Mouse (Mus musculus): Measurements from ENCODE around the gene Pla2g16. TPM values are rescaled to one million over a fixed set of nuclear protein-coding genes. Genes with fewer than 3 reads are reported as not detected.

Gene Pla2g16
- polyA plus RNA-seq, 1 experiment from 2014 or later = 7.4 TPM

DNA sequence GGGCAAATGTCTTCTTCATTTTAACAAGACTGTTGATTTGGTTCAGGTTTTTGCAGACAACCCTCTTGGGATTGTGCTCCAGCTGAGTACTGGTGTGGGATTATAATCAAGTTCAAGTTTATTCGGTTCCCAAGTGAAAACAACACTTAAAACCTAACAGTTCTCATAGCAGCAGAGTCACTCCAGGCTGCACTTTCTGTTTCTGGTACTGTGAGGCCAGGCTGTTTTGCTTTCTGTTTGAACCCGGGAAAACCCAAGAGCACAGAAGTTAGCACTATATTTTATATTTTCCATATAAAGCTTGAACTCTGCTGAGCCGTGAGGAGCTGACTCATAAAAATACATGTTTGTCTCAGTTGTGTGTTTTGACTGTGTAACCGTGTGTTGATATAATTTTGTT, 1.4 kb downstream of the Pla2g16 start:
- no peak overlapping the region for H3K4me3 ChIP-seq (ENCODE audit: low read length)
- 75% methylated on average over 4 of the region's 4 CpGs for WGBS
- no peaks in the 10 kb centered on the region for H3K36me3 ChIP-seq (ENCODE audit: control insufficient read depth, insufficient read depth, low read length)
- H3K27me3 ChIP-seq (ENCODE audit: control insufficient read depth, insufficient read depth, low read length) = no peaks in the 10 kb centered on the region
- H3K4me1 ChIP-seq (ENCODE audit: control insufficient read depth, insufficient read depth, low read length) = peaks cover 3% of the 10 kb centered on the region; the same call in 1 of the 2 replicates
- no peak overlapping the region for H3K4me2 ChIP-seq (replicated peaks; ENCODE audit: low read depth, low read length)
- ATAC-seq (ENCODE audit: low FRiP score, low TSS enrichment) = no peak
- no peak overlapping the region for H3K9ac ChIP-seq (ENCODE audit: low read depth, low read length)
- no peak overlapping the region for H3K27ac ChIP-seq (ENCODE audit: low read depth, low read length)
- H3K9me3 ChIP-seq (ENCODE audit: control insufficient read depth, low read length) = no peaks in the 10 kb centered on the region

DNA sequence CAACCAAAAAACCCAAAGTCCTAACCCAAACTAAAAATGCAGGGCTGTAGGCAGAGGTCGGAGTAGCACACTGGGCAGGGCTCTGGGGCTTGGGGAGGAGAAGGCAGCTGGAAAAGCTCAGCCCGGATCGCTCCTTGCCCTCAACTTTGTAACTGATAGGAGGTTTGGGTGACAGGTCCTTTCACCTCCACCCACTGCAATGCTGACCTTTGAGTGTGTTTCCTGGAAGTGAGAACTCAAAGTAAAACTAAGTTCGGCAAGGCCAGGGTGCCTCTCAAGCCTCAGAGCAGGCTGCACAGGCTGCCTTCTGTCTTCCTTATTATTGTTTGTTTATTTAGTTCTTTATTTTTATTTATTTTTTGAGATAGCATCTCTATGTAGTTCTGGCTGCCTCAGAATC, 2.7 kb downstream of the Pla2g16 start:
- no peak overlapping the region for H3K4me3 ChIP-seq (ENCODE audit: low read length)
- WGBS = 56% methylated on average over 4 of the region's 4 CpGs
- no peaks in the 10 kb centered on the region for H3K36me3 ChIP-seq (ENCODE audit: control insufficient read depth, insufficient read depth, low read length)
- no peaks in the 10 kb centered on the region for H3K27me3 ChIP-seq (ENCODE audit: control insufficient read depth, insufficient read depth, low read length)
- H3K9ac ChIP-seq (ENCODE audit: low read depth, low read length) = no peak overlapping the region
- peaks cover 3% of the 10 kb centered on the region; the same call in 1 of the 2 replicates for H3K4me1 ChIP-seq (ENCODE audit: control insufficient read depth, insufficient read depth, low read length)
- no peak overlapping the region for H3K4me2 ChIP-seq (replicated peaks; ENCODE audit: low read depth, low read length)
- no peak for ATAC-seq (ENCODE audit: low FRiP score, low TSS enrichment)
- H3K9me3 ChIP-seq (ENCODE audit: control insufficient read depth, low read length) = no peaks in the 10 kb centered on the region
- H3K27ac ChIP-seq (ENCODE audit: low read depth, low read length) = no peak overlapping the region

DNA sequence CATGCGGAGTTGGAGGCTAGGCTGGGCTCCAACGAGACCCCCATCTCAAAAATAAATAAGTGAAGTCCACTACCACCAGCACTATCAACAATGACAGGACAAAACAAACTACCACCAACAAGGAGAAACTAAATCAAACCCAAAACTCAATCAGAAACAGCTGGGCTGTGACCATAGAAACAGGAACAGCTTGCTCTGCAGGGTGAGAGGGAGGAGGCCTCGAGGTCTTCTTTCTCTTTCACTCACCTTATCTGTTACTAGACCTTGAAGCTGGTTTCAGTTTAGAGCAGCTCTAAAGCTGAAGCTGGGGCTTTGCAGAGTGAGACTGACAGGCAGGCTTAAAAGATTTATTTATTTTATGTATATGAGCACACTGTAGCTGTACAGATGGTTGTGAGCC, 4.2 kb downstream of the Pla2g16 start:
- 70% methylated on average over 3 of the region's 3 CpGs for WGBS
- no peak for ATAC-seq (ENCODE audit: low FRiP score, low TSS enrichment)
- Histone ChIP-seq H3K27me3 (ENCODE audit: control insufficient read depth, insufficient read depth, low read length) (no peaks in the 10 kb centered on the region), H3K4me2 (replicated peaks; ENCODE audit: low read depth, low read length) (no peak overlapping the region), H3K27ac (ENCODE audit: low read depth, low read length) (no peak overlapping the region), H3K9ac (ENCODE audit: low read depth, low read length) (no peak overlapping the region), H3K36me3 (ENCODE audit: control insufficient read depth, insufficient read depth, low read length) (no peaks in the 10 kb centered on the region), H3K9me3 (ENCODE audit: control insufficient read depth, low read length) (no peaks in the 10 kb centered on the region), H3K4me1 (ENCODE audit: control insufficient read depth, insufficient read depth, low read length) (peaks cover 3% of the 10 kb centered on the region; the same call in 1 of the 2 replicates), H3K4me3 (ENCODE audit: low read length) (no peak overlapping the region)

DNA sequence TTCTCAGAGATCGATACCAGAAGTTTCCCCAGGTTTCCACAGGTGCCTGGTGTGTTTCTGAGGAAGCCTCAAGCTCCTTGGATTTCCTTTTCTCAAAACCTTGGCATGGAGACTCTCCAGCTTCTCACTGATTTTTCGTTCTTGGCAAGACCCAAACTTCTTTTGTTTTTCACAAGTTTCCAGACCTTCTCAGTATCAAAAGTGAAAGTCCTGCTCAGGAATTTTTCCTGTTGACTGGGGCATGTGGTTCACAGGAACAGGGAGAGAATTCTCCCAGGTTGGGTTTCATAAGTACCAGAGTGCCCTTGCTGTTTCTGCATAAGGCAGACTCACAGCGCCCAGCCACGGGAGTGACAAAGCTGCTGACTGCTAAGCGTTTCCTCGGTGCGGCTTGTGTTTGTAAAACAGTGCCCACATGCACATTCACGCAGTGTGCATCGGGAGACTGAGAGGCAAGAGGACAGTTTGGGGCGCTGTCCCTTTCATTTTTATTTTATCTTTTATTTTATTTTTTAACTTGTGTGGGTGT, 5.4 kb downstream of the Pla2g16 start:
- no peak overlapping the region for H3K9ac ChIP-seq (ENCODE audit: low read depth, low read length)
- no peak overlapping the region for H3K4me3 ChIP-seq (ENCODE audit: low read length)
- 82% methylated on average over 10 of the region's 10 CpGs for WGBS

DNA sequence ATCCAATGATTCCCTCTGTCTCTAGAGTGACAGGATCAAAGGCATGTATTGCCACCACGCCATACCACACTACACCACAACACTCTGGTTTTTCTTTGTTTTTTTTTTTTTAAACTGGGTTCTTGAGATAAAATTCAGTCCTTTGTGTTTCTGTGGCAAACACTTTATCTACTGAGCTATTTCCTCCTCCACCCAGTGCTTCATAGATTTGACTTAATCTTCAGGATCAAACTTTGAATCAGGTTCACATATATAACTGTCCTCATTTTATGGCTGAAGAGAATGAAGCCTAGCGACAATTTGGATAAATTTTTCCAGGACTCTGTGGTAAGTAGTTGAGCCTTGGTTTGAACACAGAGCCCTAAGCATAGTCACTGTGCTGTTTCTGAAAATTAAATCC, 6.4 kb downstream of the Pla2g16 start:
- no peak for ATAC-seq (ENCODE audit: low FRiP score, low TSS enrichment)
- WGBS = 85% methylated on average over 2 of the region's 2 CpGs
- H3K4me1 ChIP-seq (ENCODE audit: control insufficient read depth, insufficient read depth, low read length) = no peaks in the 10 kb centered on the region
- no peaks in the 10 kb centered on the region for H3K27me3 ChIP-seq (ENCODE audit: control insufficient read depth, insufficient read depth, low read length)
- H3K27ac ChIP-seq (ENCODE audit: low read depth, low read length) = no peak overlapping the region
- no peak overlapping the region for H3K9ac ChIP-seq (ENCODE audit: low read depth, low read length)
- H3K36me3 ChIP-seq (ENCODE audit: control insufficient read depth, insufficient read depth, low read length) = no peaks in the 10 kb centered on the region
- no peaks in the 10 kb centered on the region for H3K9me3 ChIP-seq (ENCODE audit: control insufficient read depth, low read length)
- H3K4me2 ChIP-seq (replicated peaks; ENCODE audit: low read depth, low read length) = no peak overlapping the region
- no peak overlapping the region for H3K4me3 ChIP-seq (ENCODE audit: low read length)

More for the DNA sequence above, 5.4 kb downstream of the Pla2g16 start:
- ATAC-seq (ENCODE audit: low FRiP score, low TSS enrichment) = no peak
- Histone ChIP-seq H3K27me3 (ENCODE audit: control insufficient read depth, insufficient read depth, low read length) (no peaks in the 10 kb centered on the region), H3K36me3 (ENCODE audit: control insufficient read depth, insufficient read depth, low read length) (no peaks in the 10 kb centered on the region), H3K4me1 (ENCODE audit: control insufficient read depth, insufficient read depth, low read length) (peaks cover 3% of the 10 kb centered on the region; the same call in 1 of the 2 replicates), H3K9me3 (ENCODE audit: control insufficient read depth, low read length) (no peaks in the 10 kb centered on the region), H3K4me2 (replicated peaks; ENCODE audit: low read depth, low read length) (no peak overlapping the region), H3K27ac (ENCODE audit: low read depth, low read length) (no peak overlapping the region)

DNA sequence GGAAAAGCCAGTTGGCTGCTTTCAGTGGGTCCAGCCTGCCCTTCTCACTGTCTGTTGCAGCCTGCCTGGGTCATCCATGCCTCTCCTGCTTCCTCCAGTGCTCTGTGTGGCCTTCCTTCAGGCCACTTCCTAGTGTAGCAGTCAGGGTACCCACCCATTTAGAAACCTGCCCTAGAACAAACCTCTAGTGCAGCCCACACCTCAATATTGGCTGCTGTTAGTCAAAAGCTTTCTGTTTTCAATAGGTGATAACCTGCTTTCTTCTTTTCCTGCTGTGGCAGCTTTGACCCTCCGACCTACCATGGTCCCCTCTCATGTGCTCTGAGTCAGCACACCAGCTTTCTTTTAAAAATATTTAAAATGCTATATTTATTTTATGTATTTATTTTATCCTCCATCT, 7.2 kb downstream of the Pla2g16 start:
- no peak for ATAC-seq (ENCODE audit: low FRiP score, low TSS enrichment)
- WGBS = 68% methylated on average over 1 of the region's 1 CpGs
- Histone ChIP-seq H3K4me3 (ENCODE audit: low read length) (no peak overlapping the region), H3K27me3 (ENCODE audit: control insufficient read depth, insufficient read depth, low read length) (no peaks in the 10 kb centered on the region), H3K4me1 (ENCODE audit: control insufficient read depth, insufficient read depth, low read length) (no peaks in the 10 kb centered on the region), H3K4me2 (replicated peaks; ENCODE audit: low read depth, low read length) (no peak overlapping the region), H3K9me3 (ENCODE audit: control insufficient read depth, low read length) (no peaks in the 10 kb centered on the region), H3K27ac (ENCODE audit: low read depth, low read length) (no peak overlapping the region), H3K9ac (ENCODE audit: low read depth, low read length) (no peak overlapping the region), H3K36me3 (ENCODE audit: control insufficient read depth, insufficient read depth, low read length) (no peaks in the 10 kb centered on the region)

DNA sequence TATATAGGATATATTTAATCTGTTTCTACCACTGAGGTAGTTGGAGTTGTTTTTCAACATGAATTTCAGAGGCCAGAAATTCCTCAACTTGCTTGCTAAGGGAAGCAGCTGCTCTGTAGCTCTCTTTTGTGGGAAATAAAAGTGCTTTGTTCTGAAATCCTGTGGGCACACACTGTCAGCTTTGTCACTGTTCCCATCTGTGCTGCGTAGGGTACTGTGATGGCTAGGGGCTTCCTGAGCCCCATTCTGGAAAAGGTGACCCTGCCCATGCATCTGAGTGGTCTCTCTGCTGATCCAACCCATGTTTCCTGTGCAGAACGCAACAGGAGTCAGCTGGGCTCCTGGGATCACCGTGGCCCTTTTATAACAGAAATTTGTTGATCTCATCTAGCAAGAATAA, 9.6 kb downstream of the Pla2g16 start:
- Histone ChIP-seq H3K36me3 (ENCODE audit: control insufficient read depth, insufficient read depth, low read length) (no peaks in the 10 kb centered on the region), H3K9ac (ENCODE audit: low read depth, low read length) (no peak overlapping the region), H3K4me1 (ENCODE audit: control insufficient read depth, insufficient read depth, low read length) (no peaks in the 10 kb centered on the region), H3K4me2 (replicated peaks; ENCODE audit: low read depth, low read length) (no peak overlapping the region), H3K9me3 (ENCODE audit: control insufficient read depth, low read length) (no peaks in the 10 kb centered on the region), H3K27me3 (ENCODE audit: control insufficient read depth, insufficient read depth, low read length) (no peaks in the 10 kb centered on the region), H3K4me3 (ENCODE audit: low read length) (no peak overlapping the region), H3K27ac (ENCODE audit: low read depth, low read length) (no peak overlapping the region)
- no peak for ATAC-seq (ENCODE audit: low FRiP score, low TSS enrichment)
- WGBS = 87% methylated on average over 3 of the region's 3 CpGs

DNA sequence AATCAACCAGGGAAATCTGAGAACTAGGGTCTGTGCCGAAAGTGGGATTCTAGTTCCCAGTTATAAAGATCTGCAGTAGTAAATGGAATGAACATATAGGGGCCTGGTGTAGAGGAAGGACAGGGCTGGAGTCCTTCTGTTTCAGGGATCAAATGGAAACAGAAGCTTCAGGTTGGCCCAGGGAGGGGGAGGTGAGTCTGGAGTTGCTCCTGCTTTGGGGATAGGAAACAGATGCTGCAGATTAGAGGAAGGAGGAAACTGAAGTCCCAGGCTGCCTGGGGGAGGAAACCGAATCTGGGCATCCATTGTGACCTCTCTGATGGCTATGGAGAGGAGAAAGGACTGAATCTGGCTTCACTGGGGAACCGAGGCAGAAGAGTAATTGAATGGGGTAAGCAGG, 11.1 kb downstream of the Pla2g16 start:
- H3K4me3 ChIP-seq (ENCODE audit: low read length) = no peak overlapping the region
- whole genome bisulfite sequencing = 13% methylated on average over 3 of the region's 3 CpGs
- H3K4me2 ChIP-seq (replicated peaks; ENCODE audit: low read depth, low read length) = no peak overlapping the region
- no peaks in the 10 kb centered on the region for H3K27me3 ChIP-seq (ENCODE audit: control insufficient read depth, insufficient read depth, low read length)
- no peak overlapping the region for H3K27ac ChIP-seq (ENCODE audit: low read depth, low read length)
- no peak for ATAC-seq (ENCODE audit: low FRiP score, low TSS enrichment)
- no peaks in the 10 kb centered on the region for H3K9me3 ChIP-seq (ENCODE audit: control insufficient read depth, low read length)
- no peaks in the 10 kb centered on the region for H3K4me1 ChIP-seq (ENCODE audit: control insufficient read depth, insufficient read depth, low read length)
- no peak overlapping the region for H3K9ac ChIP-seq (ENCODE audit: low read depth, low read length)
- no peaks in the 10 kb centered on the region for H3K36me3 ChIP-seq (ENCODE audit: control insufficient read depth, insufficient read depth, low read length)

DNA sequence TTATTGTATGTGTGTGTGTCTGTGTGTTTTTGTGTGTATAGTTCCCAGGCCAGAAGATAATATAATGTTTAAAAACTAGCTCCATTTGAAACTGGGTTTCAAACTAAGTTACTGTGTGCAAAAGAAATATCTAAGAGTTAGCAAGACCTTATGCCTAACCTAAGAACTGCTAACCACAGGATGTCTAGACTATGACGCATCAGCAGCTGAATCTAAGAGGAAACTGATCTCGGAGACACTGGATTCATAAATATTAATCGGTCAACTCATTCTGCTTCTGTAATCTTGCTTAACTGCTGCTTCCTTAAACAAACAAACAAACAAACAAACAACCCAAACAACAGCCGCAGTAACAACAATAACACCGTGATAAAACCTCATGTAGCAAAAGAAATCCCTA, 12.4 kb downstream of the Pla2g16 start:
- no peaks in the 10 kb centered on the region for H3K36me3 ChIP-seq (ENCODE audit: control insufficient read depth, insufficient read depth, low read length)
- no peaks in the 10 kb centered on the region for H3K4me1 ChIP-seq (ENCODE audit: control insufficient read depth, insufficient read depth, low read length)
- no peak overlapping the region for H3K27ac ChIP-seq (ENCODE audit: low read depth, low read length)
- H3K27me3 ChIP-seq (ENCODE audit: control insufficient read depth, insufficient read depth, low read length) = no peaks in the 10 kb centered on the region
- no peak for ATAC-seq (ENCODE audit: low FRiP score, low TSS enrichment)
- H3K9ac ChIP-seq (ENCODE audit: low read depth, low read length) = no peak overlapping the region
- no peaks in the 10 kb centered on the region for H3K9me3 ChIP-seq (ENCODE audit: control insufficient read depth, low read length)
- no peak overlapping the region for H3K4me3 ChIP-seq (ENCODE audit: low read length)
- no peak overlapping the region for H3K4me2 ChIP-seq (replicated peaks; ENCODE audit: low read depth, low read length)
- 86% methylated on average over 5 of the region's 5 CpGs for WGBS
